Mouse (Mus musculus): ENCODE measurements around the gene Zmiz2. TPM values are rescaled to one million over a fixed set of nuclear protein-coding genes. Genes with fewer than 3 reads are reported as not detected.

Zmiz2 gene
- total RNA-seq (2023) = 90.7 TPM

GRCm38 (mm10) chr11:6388726-6389413 is at the start of gene Zmiz2:
Gene Zmiz2 (plus strand): TSS chr11:6389074.

GRCm38 (mm10) chr11:6414751-6415550 is 26.1 kb downstream of the Zmiz2 start, which contains the start of gene Ppia:
Gene Ppia (plus strand): TSS chr11:6415443.

GRCm38 (mm10) chr11:6444077-6444853 is 55.4 kb downstream of the Zmiz2 start, which contains the start of gene H2afv:
Gene H2afv (minus strand): TSS chr11:6444443.

Other genes starting within 250 kb of the Zmiz2 start
- gene A730071L15Rik, start 189.0 kb upstream of the Zmiz2 start, total RNA-seq (2023) = 0.59 TPM
- gene Nudcd3, start 188.7 kb upstream of the Zmiz2 start, total RNA-seq (2023) = 62.8 TPM
- gene Npc1l1, start 158.9 kb upstream of the Zmiz2 start, total RNA-seq (2023) = 0.12 TPM
- gene Ddx56, start 121.3 kb upstream of the Zmiz2 start, total RNA-seq (2023) = 73.5 TPM
- 34.9 TPM for gene Tmed4, start 114.2 kb upstream of the Zmiz2 start, total RNA-seq (2023)
- 165 TPM for gene Ogdh, start 97.4 kb upstream of the Zmiz2 start, total RNA-seq (2023)
- 1,278 TPM for gene Ppia, start 26.4 kb downstream of the Zmiz2 start, total RNA-seq (2023)
- gene H2afv, start 55.4 kb downstream of the Zmiz2 start, total RNA-seq (2023) = 53.0 TPM
- gene Purb, start 86.8 kb downstream of the Zmiz2 start, total RNA-seq (2023) = 67.2 TPM
- 216 TPM for gene Myo1g, start 131.9 kb downstream of the Zmiz2 start, total RNA-seq (2023)
- 345 TPM for gene Ccm2, start 157.8 kb downstream of the Zmiz2 start, total RNA-seq (2023)
- not detected for gene Nacad, start 217.0 kb downstream of the Zmiz2 start, total RNA-seq (2023)
- 156 TPM for gene Tbrg4, start 237.0 kb downstream of the Zmiz2 start, total RNA-seq (2023)
- gene Wap, start 249.6 kb downstream of the Zmiz2 start, total RNA-seq (2023) = not detected